Mouse (Mus musculus) intestine, embryonic 16.5 days (tissue): ENCODE data around the gene Xxylt1. TPM values are rescaled to one million over a fixed set of nuclear protein-coding genes. Genes with fewer than 3 reads are reported as not detected.

Experiments
- ATAC-seq: fragments of 200-750 bp; cut with Nextera tagmentation; 2 replicates; pipeline ENCODE4 v1.8.0; 2017; ENCODE audit warnings: moderate TSS enrichment, moderate library complexity
- H3K27ac ChIP-seq: fragments of 300-500 bp; sonication (generic); 2 replicates; pipeline ENCODE4 v1.5.1; 2014; ENCODE audit warnings: mild to moderate bottlenecking, low read length
- H3K27me3 ChIP-seq: fragments of 300-500 bp; sonication (generic); replicated peaks from 2 replicates; pipeline ENCODE4 v1.6.1; 2014; ENCODE audit warnings: low read length, control low read depth, mixed read lengths; ENCODE audit not compliant: control insufficient read depth, insufficient read depth
- H3K36me3 ChIP-seq: fragments of 300-500 bp; sonication (generic); 2 replicates; pipeline ENCODE4 v1.6.1; 2014; ENCODE audit warnings: low read length, control low read depth; ENCODE audit not compliant: control insufficient read depth, insufficient read depth
- H3K4me1 ChIP-seq: fragments of 300-500 bp; sonication (generic); 2 replicates; pipeline ENCODE4 v1.6.1; 2014; ENCODE audit warnings: low read length, control low read depth, mixed read lengths; ENCODE audit not compliant: control insufficient read depth, insufficient read depth
- H3K4me2 ChIP-seq: fragments of 300-500 bp; sonication (generic); 2 replicates; pipeline ENCODE4 v1.6.1; 2014; ENCODE audit warnings: low read depth, low read length, control low read depth
- H3K4me3 ChIP-seq: fragments of 300-500 bp; sonication (generic); 2 replicates; pipeline ENCODE4 v1.5.1; 2014; ENCODE audit warnings: mild to moderate bottlenecking, low read length
- H3K9ac ChIP-seq: fragments of 300-500 bp; sonication (generic); 2 replicates; pipeline ENCODE4 v1.6.1; 2014; ENCODE audit warnings: low read depth, low read length
- H3K9me3 ChIP-seq: fragments of 300-500 bp; sonication (generic); 2 replicates; pipeline ENCODE4 v1.6.1; 2016; ENCODE audit warnings: low read length, control low read depth; ENCODE audit not compliant: control insufficient read depth
- WGBS: fragments of 180-500 bp; shearing (Covaris S2); extraction: QIAGEN DNeasy Blood & Tissue Kit; methylation state at CpG from one replicate; pipeline ENCODE4 v1.1.7; 2014; 5-methylcytosine and 5-hydroxymethylcytosine counted together
- polyA plus RNA-seq: library from polyadenylated mRNA; unstranded; fragments of >200 nt; fragmentation: Nextera tagmentation; extraction: Ambion mirVana; gene quantifications from 2 replicates; pipeline ENCODE4 v1.2.1, GENCODE M21; 2015

Gene Xxylt1
- polyA plus RNA-seq, 1 experiment from 2014 or later = 4.9 TPM

GRCm38 (mm10) chr16:30992568-30992967 lies 88.7 kb downstream of the Xxylt1 start:
- Histone ChIP-seq H3K9ac (no peak overlapping the region), H3K4me2 (no peak overlapping the region), H3K4me3 (no peak overlapping the region), H3K36me3 (no peaks in the 10 kb centered on the region), H3K9me3 (no peaks in the 10 kb centered on the region), H3K4me1 (0 out of 2 replicates have a peak, but pooled peaks cover 2% of the 10 kb centered on the region), H3K27ac (peak overlapping the region; percentile 6; the same call in 1 of the 2 replicates), H3K27me3 (no peaks in the 10 kb centered on the region)
- no peak for ATAC-seq
- 55% methylated on average over 5 of the region's 5 CpGs for WGBS

GRCm38 (mm10) chr16:30990661-30991060 lies 90.6 kb downstream of the Xxylt1 start:
- ATAC-seq = no peak
- H3K27me3 ChIP-seq = no peaks in the 10 kb centered on the region
- no peaks in the 10 kb centered on the region for H3K36me3 ChIP-seq
- 42% methylated on average over 2 of the region's 2 CpGs for WGBS
- no peak overlapping the region for H3K27ac ChIP-seq
- no peak overlapping the region for H3K4me3 ChIP-seq
- H3K4me2 ChIP-seq = no peak overlapping the region
- H3K4me1 ChIP-seq = no peaks in the 10 kb centered on the region
- H3K9ac ChIP-seq = no peak overlapping the region
- no peaks in the 10 kb centered on the region for H3K9me3 ChIP-seq

- H3K4me2 ChIP-seq = no peak overlapping the region
- H3K9me3 ChIP-seq = no peaks in the 10 kb centered on the region
- no peak overlapping the region for H3K4me3 ChIP-seq
- H3K9ac ChIP-seq = no peak overlapping the region
- H3K27ac ChIP-seq = no peak overlapping the region
- no peak for ATAC-seq
- no peaks in the 10 kb centered on the region; the same call in 1 of the 2 replicates for H3K4me1 ChIP-seq
- H3K27me3 ChIP-seq = no peaks in the 10 kb centered on the region
- H3K36me3 ChIP-seq = no peaks in the 10 kb centered on the region
- 79% methylated on average over 6 of the region's 6 CpGs for WGBS
Observed at GRCm38 (mm10) chr16:30988225-30988624, 93.0 kb downstream of the Xxylt1 start.

GRCm38 (mm10) chr16:30987684-30988083 lies 93.5 kb downstream of the Xxylt1 start:
- no peaks in the 10 kb centered on the region for H3K36me3 ChIP-seq
- WGBS = 81% methylated on average over 6 of the region's 6 CpGs
- H3K27ac ChIP-seq = no peak overlapping the region
- H3K9ac ChIP-seq = no peak overlapping the region
- no peaks in the 10 kb centered on the region; the same call in 1 of the 2 replicates for H3K4me1 ChIP-seq
- ATAC-seq = no peak
- no peak overlapping the region for H3K4me3 ChIP-seq
- no peaks in the 10 kb centered on the region for H3K9me3 ChIP-seq
- no peaks in the 10 kb centered on the region for H3K27me3 ChIP-seq
- H3K4me2 ChIP-seq = no peak overlapping the region

- no peaks in the 10 kb centered on the region for H3K36me3 ChIP-seq
- H3K4me1 ChIP-seq = no peaks in the 10 kb centered on the region; the same call in 1 of the 2 replicates
- 61% methylated on average over 17 of the region's 17 CpGs for WGBS
- no peak overlapping the region for H3K27ac ChIP-seq
- no peaks in the 10 kb centered on the region for H3K27me3 ChIP-seq
- no peaks in the 10 kb centered on the region for H3K9me3 ChIP-seq
- H3K4me3 ChIP-seq = no peak overlapping the region
- no peak for ATAC-seq
- no peak overlapping the region for H3K4me2 ChIP-seq
- H3K9ac ChIP-seq = no peak overlapping the region
Observed at GRCm38 (mm10) chr16:30984826-30985545, 96.2 kb downstream of the Xxylt1 start.

GRCm38 (mm10) chr16:30984101-30984500 lies 97.1 kb downstream of the Xxylt1 start:
- H3K4me1 ChIP-seq = no peaks in the 10 kb centered on the region; the same call in 1 of the 2 replicates
- no peak for ATAC-seq
- WGBS = 87% methylated on average over 5 of the region's 5 CpGs
- no peak overlapping the region for H3K4me3 ChIP-seq
- H3K4me2 ChIP-seq = no peak overlapping the region
- no peaks in the 10 kb centered on the region for H3K27me3 ChIP-seq
- no peaks in the 10 kb centered on the region for H3K36me3 ChIP-seq
- no peak overlapping the region for H3K9ac ChIP-seq
- no peaks in the 10 kb centered on the region for H3K9me3 ChIP-seq
- no peak overlapping the region for H3K27ac ChIP-seq

GRCm38 (mm10) chr16:30983699-30984098 lies 97.5 kb downstream of the Xxylt1 start:
- Histone ChIP-seq H3K4me2 (no peak overlapping the region), H3K4me3 (no peak overlapping the region), H3K4me1 (no peaks in the 10 kb centered on the region; the same call in 1 of the 2 replicates), H3K27ac (no peak overlapping the region), H3K9ac (no peak overlapping the region), H3K27me3 (no peaks in the 10 kb centered on the region), H3K36me3 (no peaks in the 10 kb centered on the region), H3K9me3 (no peaks in the 10 kb centered on the region)
- ATAC-seq = no peak
- WGBS = 67% methylated on average over 6 of the region's 6 CpGs

GRCm38 (mm10) chr16:30983281-30983680 lies 98.0 kb downstream of the Xxylt1 start:
- 60% methylated on average over 4 of the region's 4 CpGs for WGBS
- Histone ChIP-seq H3K9ac (no peak overlapping the region), H3K4me3 (no peak overlapping the region), H3K27me3 (no peaks in the 10 kb centered on the region), H3K27ac (no peak overlapping the region), H3K4me1 (no peaks in the 10 kb centered on the region; the same call in 1 of the 2 replicates), H3K36me3 (no peaks in the 10 kb centered on the region), H3K4me2 (no peak overlapping the region), H3K9me3 (no peaks in the 10 kb centered on the region)
- ATAC-seq = no peak

GRCm38 (mm10) chr16:30981345-30981744 lies 99.9 kb downstream of the Xxylt1 start:
- no peak for ATAC-seq
- WGBS = 78% methylated on average over 10 of the region's 10 CpGs

More at GRCm38 (mm10) chr16:30981345-30981744, 99.9 kb downstream of the Xxylt1 start:
- Histone ChIP-seq H3K27ac (no peak overlapping the region), H3K9ac (no peak overlapping the region), H3K4me2 (no peak overlapping the region), H3K4me3 (no peak overlapping the region), H3K4me1 (peaks cover 6% of the 10 kb centered on the region), H3K27me3 (no peaks in the 10 kb centered on the region), H3K36me3 (no peaks in the 10 kb centered on the region), H3K9me3 (no peaks in the 10 kb centered on the region)
